Mouse (Mus musculus) testis, adult 2 months (tissue): ENCODE measurements around the gene Eif1ad.

Experiments used
- CTCF ChIP-seq: fragments of 200-500 bp; IDR thresholded peaks from 2 replicates; pipeline ENCODE4 v1.5.1; 2012; ENCODE audit warnings: low read depth, mild to moderate bottlenecking, inconsistent platforms, low read length, moderate library complexity; ENCODE audit not compliant: control insufficient read depth, insufficient read depth, insufficient replicate concordance
- POLR2A ChIP-seq: fragments of 200-500 bp; IDR thresholded peaks from 2 replicates; pipeline ENCODE4 v1.6.1; 2012; ENCODE audit warnings: low read depth, mild to moderate bottlenecking, inconsistent platforms, low read length, moderate library complexity; ENCODE audit not compliant: control insufficient read depth

DNA sequence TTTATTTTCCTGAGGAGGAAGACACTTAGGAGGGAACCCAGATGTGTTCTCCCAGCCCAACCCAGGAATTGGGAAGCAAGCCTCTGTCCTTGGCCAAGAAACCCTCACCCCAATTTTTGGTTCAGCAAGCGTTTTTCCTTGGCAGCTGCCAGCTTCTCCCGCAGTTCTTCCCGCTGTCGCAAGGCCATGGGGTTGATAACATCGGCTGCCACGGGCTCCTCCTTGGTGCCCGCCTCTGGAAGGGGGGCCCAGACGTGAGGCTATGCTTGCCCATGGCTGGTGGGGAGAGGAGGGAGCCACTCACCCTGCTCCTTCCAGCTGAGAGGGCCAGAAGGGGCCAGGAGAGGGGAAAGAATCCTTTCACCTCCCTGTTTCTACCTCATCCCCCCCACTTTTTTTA, 18.2 kb downstream of the Eif1ad start:
- TF ChIP-seq CTCF = no peak
- no peak for TF ChIP-seq POLR2A
